ENCODE assay signal across 17 mouse cellular contexts in genomic region chr5:21712127-21712715, GRCm38 (mm10). TPM values are rescaled to one million over a fixed set of nuclear protein-coding genes. Genes with fewer than 3 reads are reported as not detected.
DNase-seq lines count a peak whose midpoint lies in the region; ATAC-seq and TF ChIP-seq lines count a peak whose summit lies in the region.
"Had no signal": no experiment of that assay in that cellular context is flagged by ENCODE, and none has a peak within 500 bp of the region (broad histone marks: within the 10 kb centered on the region; RNA-seq: fewer than 3 reads in every experiment).

No protein-coding gene starts in this region.

- H3K36me3 ChIP-seq in kidney, embryonic 15.5 days, result no peaks in the 10 kb centered on the region
- H3K36me3 ChIP-seq in kidney, adult 2 months (ENCODE audit: control insufficient read depth, insufficient read depth, low read length), result no peaks in the 10 kb centered on the region
- no peaks in the 10 kb centered on the region for H3K36me3 ChIP-seq in neural tube, embryonic 13.5 days
- no peaks in the 10 kb centered on the region for H3K36me3 ChIP-seq in neural tube, embryonic 15.5 days
- H3K36me3 ChIP-seq in testis, adult 2 months (ENCODE audit: control insufficient read depth, insufficient read depth, low read length), result no peaks in the 10 kb centered on the region
- H3K36me3 ChIP-seq: embryonic facial prominence, embryonic 12.5 days; limb, embryonic 13.5 days; liver, embryonic 15.5 days; midbrain, embryonic 12.5 days had no signal

- WGBS in kidney, embryonic 15.5 days, result 36% methylated on average over 13 of the region's 13 CpGs
- WGBS in kidney, adult 2 months, result 45% methylated on average over 13 of the region's 13 CpGs
- 39% methylated on average over 13 of the region's 13 CpGs for WGBS in neural tube, embryonic 13.5 days
- 43% methylated on average over 13 of the region's 13 CpGs for WGBS in neural tube, embryonic 15.5 days

- no peak for TF ChIP-seq POLR2A in kidney, adult 2 months (IDR thresholded peaks at IDR 0.05; ENCODE audit: low read depth, low read length)
- TF ChIP-seq POLR2A in testis, adult 2 months (IDR thresholded peaks at IDR 0.05; ENCODE audit: control insufficient read depth, low read depth, low read length), result 0 out of 2 replicates have a peak, but pooled peaks have one; percentile 31

- ATAC-seq in kidney, embryonic 15.5 days (replicated peaks; ENCODE audit: low FRiP score), result peak; percentile 36; the same call in 1 of the 2 replicates
- peak; percentile 72; the same call in 1 of the 2 replicates for ATAC-seq in neural tube, embryonic 13.5 days (ENCODE audit: low read depth)
- no peak for ATAC-seq in neural tube, embryonic 15.5 days (ENCODE audit: low FRiP score)
- ATAC-seq: Patski had no signal

- H3K27ac ChIP-seq in kidney, embryonic 15.5 days, result no peak overlapping the region
- H3K27ac ChIP-seq in kidney, adult 2 months (ENCODE audit: insufficient read depth, low read depth, low read length), result no peak overlapping the region
- H3K27ac ChIP-seq in neural tube, embryonic 13.5 days (replicated peaks), result no peak overlapping the region
- no peak overlapping the region for H3K27ac ChIP-seq in neural tube, embryonic 15.5 days (replicated peaks)
- peak overlapping the region; percentile 56 for H3K27ac ChIP-seq in testis, adult 2 months (ENCODE audit: control insufficient read depth, insufficient read depth, low read depth, low read length)
- H3K27ac ChIP-seq: embryonic facial prominence, embryonic 12.5 days; layer of hippocampus, adult 2 months; limb, embryonic 13.5 days; liver, embryonic 15.5 days; midbrain, embryonic 12.5 days had no signal

- peak; percentile 34 for DNase-seq in adrenal gland, postnatal 14 days
- no peak for DNase-seq in adrenal gland, adult 8-10 months
- DNase-seq in kidney, adult 2 months, result no peak
- no peak for DNase-seq in layer of hippocampus, postnatal 10 days (ENCODE audit: low spot score in 2 of 2)
- DNase-seq: cerebellum, postnatal 25 days; lung, postnatal 10 days had no signal

- no peak for TF ChIP-seq CTCF in kidney, adult 2 months (conservative IDR thresholded peaks at IDR 0.05; ENCODE audit: insufficient read depth, insufficient read length, low read depth, low read length)
- TF ChIP-seq CTCF in testis, adult 2 months (IDR thresholded peaks at IDR 0.05; ENCODE audit: control insufficient read depth, insufficient read depth, insufficient replicate concordance, low read depth, low read length), result no peak

- H3K9me3 ChIP-seq in kidney, embryonic 15.5 days (replicated peaks), result no peaks in the 10 kb centered on the region
- H3K9me3 ChIP-seq in neural tube, embryonic 13.5 days, result no peaks in the 10 kb centered on the region
- no peaks in the 10 kb centered on the region for H3K9me3 ChIP-seq in neural tube, embryonic 15.5 days (replicated peaks)
- H3K9me3 ChIP-seq: embryonic facial prominence, embryonic 12.5 days; limb, embryonic 13.5 days; liver, embryonic 15.5 days; midbrain, embryonic 12.5 days had no signal

- no peaks in the 10 kb centered on the region; the same call in 1 of the 2 replicates for H3K27me3 ChIP-seq in kidney, embryonic 15.5 days
- no peaks in the 10 kb centered on the region for H3K27me3 ChIP-seq in kidney, adult 2 months (replicated peaks; ENCODE audit: control insufficient read depth, insufficient read depth, low read length)
- no peaks in the 10 kb centered on the region for H3K27me3 ChIP-seq in neural tube, embryonic 13.5 days
- no peaks in the 10 kb centered on the region for H3K27me3 ChIP-seq in neural tube, embryonic 15.5 days (replicated peaks)
- H3K27me3 ChIP-seq in testis, adult 2 months (ENCODE audit: control insufficient read depth, insufficient read depth, low read length), result no peaks in the 10 kb centered on the region
- H3K27me3 ChIP-seq: CH12.LX; embryonic facial prominence, embryonic 12.5 days; limb, embryonic 13.5 days; liver, embryonic 15.5 days; midbrain, embryonic 12.5 days had no signal

- H3K4me2 ChIP-seq in kidney, embryonic 15.5 days, result no peak overlapping the region
- no peak overlapping the region for H3K4me2 ChIP-seq in neural tube, embryonic 13.5 days
- H3K4me2 ChIP-seq in neural tube, embryonic 15.5 days, result no peak overlapping the region
- H3K4me2 ChIP-seq: embryonic facial prominence, embryonic 12.5 days; limb, embryonic 13.5 days; liver, embryonic 15.5 days; midbrain, embryonic 12.5 days had no signal

- no peak overlapping the region for H3K4me3 ChIP-seq in kidney, embryonic 15.5 days (replicated peaks)
- no peak overlapping the region for H3K4me3 ChIP-seq in kidney, adult 2 months (ENCODE audit: insufficient read depth, low read depth, low read length)
- H3K4me3 ChIP-seq in neural tube, embryonic 13.5 days, result no peak overlapping the region
- no peak overlapping the region for H3K4me3 ChIP-seq in neural tube, embryonic 15.5 days (replicated peaks)
- H3K4me3 ChIP-seq in testis, adult 2 months (ENCODE audit: control insufficient read depth, low read depth, low read length), result no peak overlapping the region
- H3K4me3 ChIP-seq: embryonic facial prominence, embryonic 12.5 days; layer of hippocampus, adult 2 months; limb, embryonic 13.5 days; liver, embryonic 15.5 days; midbrain, embryonic 12.5 days had no signal

- no peak overlapping the region for H3K9ac ChIP-seq in kidney, embryonic 15.5 days
- no peak overlapping the region for H3K9ac ChIP-seq in neural tube, embryonic 13.5 days
- no peak overlapping the region for H3K9ac ChIP-seq in neural tube, embryonic 15.5 days (replicated peaks)
- H3K9ac ChIP-seq: embryonic facial prominence, embryonic 12.5 days; limb, embryonic 13.5 days; liver, embryonic 15.5 days; midbrain, embryonic 12.5 days had no signal

- 0 out of 2 replicates have a peak, but pooled peaks cover 4% of the 10 kb centered on the region for H3K4me1 ChIP-seq in kidney, embryonic 15.5 days
- H3K4me1 ChIP-seq in kidney, adult 2 months (ENCODE audit: control insufficient read depth, insufficient read depth, low read length), result no peaks in the 10 kb centered on the region
- peaks cover 5% of the 10 kb centered on the region; the same call in 1 of the 2 replicates for H3K4me1 ChIP-seq in neural tube, embryonic 13.5 days (replicated peaks)
- H3K4me1 ChIP-seq in neural tube, embryonic 15.5 days, result peaks cover 3% of the 10 kb centered on the region; the same call in 1 of the 2 replicates
- H3K4me1 ChIP-seq in testis, adult 2 months (ENCODE audit: control insufficient read depth, insufficient read depth, low read length), result peaks cover 3% of the 10 kb centered on the region; the same call in 1 of the 2 replicates
- H3K4me1 ChIP-seq: embryonic facial prominence, embryonic 12.5 days; limb, embryonic 13.5 days; liver, embryonic 15.5 days; midbrain, embryonic 12.5 days had no signal

RNA-seq across cellular contexts. Expression of gene Napepld, which starts 11.0 kb away (rescaled TPM):
- total RNA-seq in adrenal gland, postnatal 14 days (2021), result 16.9 and 17.4 TPM in 2 replicates
- 10 to 100 TPM; 43.1 to 64.5 (median 46.1) TPM for total RNA-seq in adrenal gland, adult 8-10 months (2022)
- 6.0 and 7.6 TPM in 2 replicates for polyA plus RNA-seq in kidney, embryonic 15.5 days (2015; fragmentation: Nextera tagmentation; extraction: Ambion mirVana)
- polyA plus RNA-seq in kidney, adult 2 months (2012; rRNA removed), result 4.3 and 5.1 TPM in 2 replicates
- polyA plus RNA-seq in neural tube, embryonic 13.5 days (2015; fragmentation: Nextera tagmentation; extraction: Ambion mirVana), result 2.0 and 2.5 TPM in 2 replicates
- 2.1 and 3.3 TPM in 2 replicates for polyA plus RNA-seq in neural tube, embryonic 15.5 days (2015; fragmentation: Nextera tagmentation; extraction: Ambion mirVana)
- 13.5 and 14.4 TPM in 2 replicates for polyA plus RNA-seq in testis, adult 2 months (2012; rRNA removed)
- total RNA-seq in layer of hippocampus, postnatal 10 days (2021), result 1 to 10 TPM; 6.6 to 7.1 TPM

RNA-seq across cellular contexts. Expression of gene Pmpcb, which starts 24.7 kb away (rescaled TPM):
- total RNA-seq in adrenal gland, postnatal 14 days (2021), result 249 and 263 TPM in 2 replicates
- 100 to 1,000 TPM; 215 to 293 (median 236) TPM for total RNA-seq in adrenal gland, adult 8-10 months (2022)
- 90.5 and 97.7 TPM in 2 replicates for polyA plus RNA-seq in kidney, embryonic 15.5 days (2015; fragmentation: Nextera tagmentation; extraction: Ambion mirVana)
- 111 and 141 TPM in 2 replicates for polyA plus RNA-seq in kidney, adult 2 months (2012; rRNA removed)
- polyA plus RNA-seq in neural tube, embryonic 13.5 days (2015; fragmentation: Nextera tagmentation; extraction: Ambion mirVana), result 77.5 and 88.0 TPM in 2 replicates
- polyA plus RNA-seq in neural tube, embryonic 15.5 days (2015; fragmentation: Nextera tagmentation; extraction: Ambion mirVana), result 68.2 and 74.6 TPM in 2 replicates
- 78.0 and 86.0 TPM in 2 replicates for polyA plus RNA-seq in testis, adult 2 months (2012; rRNA removed)
- total RNA-seq in layer of hippocampus, postnatal 10 days (2021), result 10 to 100 TPM; 64.6 to 66.2 TPM
